Mouse (Mus musculus): Measurements from ENCODE around the gene Gldc.

Gene Gldc

DNA sequence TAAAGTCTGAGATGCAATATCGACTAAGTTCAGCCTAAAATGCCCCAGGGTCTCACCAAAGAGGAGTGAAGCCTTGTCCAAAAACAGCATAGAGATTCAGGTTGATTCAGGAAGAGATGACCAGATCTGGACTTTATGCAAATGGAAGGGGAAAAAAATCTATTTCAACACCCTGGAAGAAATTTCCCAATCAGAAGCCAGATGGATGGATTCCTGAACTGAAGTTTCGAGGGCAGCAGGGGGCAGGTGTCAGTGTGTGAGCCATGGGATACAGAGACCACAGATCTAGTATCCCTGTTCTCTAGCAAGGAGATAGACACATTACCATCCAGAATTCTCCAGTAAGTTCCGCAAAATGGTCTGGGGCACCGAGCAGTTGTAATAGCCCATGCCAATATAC is 17.0 kb downstream of the Gldc start:
- in situ Hi-C loops (cut with MboI, MseI) = no loop called here

DNA sequence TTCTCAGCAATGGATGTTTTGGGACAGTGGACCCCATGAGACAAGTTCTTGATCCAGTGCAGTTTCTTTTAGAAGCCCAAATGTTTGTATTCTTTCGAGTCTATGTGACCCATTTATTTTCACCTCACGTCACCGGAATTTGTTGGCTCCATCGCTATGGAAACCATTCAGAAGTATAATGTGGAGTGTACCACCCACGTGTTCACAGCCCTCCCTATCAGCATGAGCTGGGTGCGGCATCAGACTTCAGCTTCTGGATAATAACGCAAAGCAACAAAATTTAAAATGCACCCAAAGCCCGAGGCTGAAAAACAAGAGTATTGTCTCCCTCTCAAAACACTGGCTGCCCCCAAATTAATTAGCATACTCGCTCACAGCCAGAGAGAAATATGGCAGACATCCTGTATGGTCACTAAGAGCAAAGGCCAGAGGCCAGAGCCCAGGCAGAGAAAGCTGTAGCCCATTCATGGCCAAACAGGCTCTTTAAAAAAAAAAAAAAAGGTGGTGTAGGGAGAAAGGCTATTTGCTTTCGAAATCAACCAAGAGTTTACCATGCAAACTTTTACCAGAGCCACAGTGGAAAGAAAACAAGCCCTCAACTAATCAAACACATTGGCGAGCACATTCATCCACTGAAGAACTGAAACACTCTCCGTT is 18.1 kb downstream of the Gldc start:
- in situ Hi-C loops (cut with MboI, MseI) = no loop called here

DNA sequence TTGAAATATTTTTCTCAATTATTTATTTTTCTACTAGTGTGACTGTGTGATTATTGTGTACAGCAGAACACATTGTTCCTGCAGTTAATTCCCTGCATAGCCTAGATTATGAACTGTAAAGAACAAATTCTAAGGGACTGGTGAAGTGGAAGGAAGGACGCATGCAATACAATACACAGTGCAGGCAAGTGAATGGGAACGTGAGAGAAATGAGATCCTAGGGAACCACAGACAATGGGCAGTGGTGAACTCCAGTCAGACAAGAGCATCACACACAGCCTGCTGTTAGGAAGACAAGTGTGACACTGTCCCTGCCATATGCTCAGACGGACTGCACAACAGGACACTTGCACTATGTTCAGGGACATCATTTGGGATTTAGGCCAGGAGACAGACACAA is 21.5 kb downstream of the Gldc start:
- in situ Hi-C loops (cut with MboI, MseI) = no loop called here

GRCm38 (mm10) chr19:30151290-30151689 is 23.9 kb downstream of the Gldc start:
- in situ Hi-C loops (cut with MboI, MseI) = no loop called here

- in situ Hi-C loops (cut with MboI, MseI) = no loop called here
Observed at GRCm38 (mm10) chr19:30149238-30149805, 25.9 kb downstream of the Gldc start.

- in situ Hi-C loops (cut with MboI, MseI) = no loop called here
Observed at GRCm38 (mm10) chr19:30147306-30147705, 27.9 kb downstream of the Gldc start.

DNA sequence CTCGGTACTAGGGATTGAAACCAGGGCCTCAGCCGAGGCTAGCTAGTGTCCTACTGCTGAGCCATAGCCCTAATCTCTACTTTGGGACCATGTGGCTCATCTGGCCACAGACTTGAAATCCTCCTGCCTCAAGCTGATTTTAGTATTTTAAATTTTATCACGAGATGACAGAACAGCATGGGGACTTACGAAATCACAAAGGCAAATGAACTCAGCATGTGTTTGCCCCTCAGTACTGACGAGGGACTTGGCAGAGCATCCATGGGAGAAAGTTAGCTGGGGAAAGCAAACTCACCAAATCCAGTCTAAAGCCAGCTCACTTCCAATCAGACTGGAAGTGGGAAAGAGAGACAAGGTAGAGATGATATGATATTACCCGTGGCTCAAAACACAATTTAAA is 28.5 kb downstream of the Gldc start:
- in situ Hi-C loops (cut with MboI, MseI) = no loop called here

DNA sequence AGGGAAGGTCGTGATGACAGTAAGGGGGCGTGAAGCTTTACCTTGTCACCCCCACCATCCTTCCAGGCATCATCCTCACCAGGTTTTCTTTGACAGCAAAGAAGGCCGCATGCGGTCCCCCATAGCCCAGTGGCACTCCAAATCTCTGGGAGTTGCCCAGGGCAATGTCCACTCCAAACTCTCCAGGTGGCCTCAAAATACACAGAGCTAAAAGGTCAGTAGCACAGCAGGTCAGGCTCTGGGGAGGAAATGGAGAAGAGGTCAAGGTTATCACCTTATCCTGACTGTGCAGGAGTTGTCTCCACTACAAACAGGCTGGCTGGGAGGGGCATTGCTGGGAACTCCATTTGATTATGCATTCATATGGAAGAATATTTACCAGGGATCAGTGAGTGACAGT is 30.1 kb downstream of the Gldc start:
- in situ Hi-C loops (cut with MboI, MseI) = no loop called here

DNA sequence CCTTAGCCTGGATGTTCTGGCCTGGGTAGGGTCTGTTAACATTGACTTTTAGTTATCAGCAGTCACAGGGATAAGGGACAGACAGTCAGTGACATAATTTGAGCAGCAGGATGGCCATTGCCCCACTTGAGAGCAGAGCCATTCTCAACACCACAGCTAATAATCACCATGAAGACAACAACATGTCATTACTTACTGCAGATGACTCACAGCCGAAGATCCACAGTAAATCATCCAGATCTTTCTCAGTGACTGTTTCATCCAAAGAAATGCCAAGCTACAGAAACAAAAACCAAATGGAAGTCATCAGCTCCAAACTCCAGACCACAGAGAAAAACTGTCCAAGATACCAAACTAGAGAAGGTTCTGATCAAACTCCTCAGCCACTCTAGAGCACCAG is 38.9 kb downstream of the Gldc start:
- in situ Hi-C loops (cut with MboI, MseI) = no loop called here

GRCm38 (mm10) chr19:30128177-30128576 is 47.1 kb downstream of the Gldc start:
- in situ Hi-C loops (cut with MboI, MseI) = no loop called here

DNA sequence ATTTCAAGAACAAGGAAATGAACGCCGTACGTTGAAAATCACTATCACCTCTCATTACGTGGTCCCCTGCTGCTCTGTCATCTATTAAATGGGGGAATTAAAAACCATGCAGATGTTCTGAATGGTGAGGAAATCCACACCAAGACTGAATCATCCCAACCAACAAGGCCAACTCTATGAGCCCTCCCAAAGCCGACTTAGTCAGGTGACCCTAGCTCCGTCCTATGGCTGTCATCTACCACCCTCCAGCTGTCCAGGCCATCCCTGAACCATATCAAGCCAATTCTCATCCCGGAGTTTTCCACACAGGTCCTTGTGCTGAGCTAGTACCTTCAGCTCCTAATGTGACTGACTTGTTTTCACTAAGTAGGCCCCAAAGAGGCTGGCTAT is 49.6 kb downstream of the Gldc start:
- in situ Hi-C loops (cut with MboI, MseI) = no loop called here

DNA sequence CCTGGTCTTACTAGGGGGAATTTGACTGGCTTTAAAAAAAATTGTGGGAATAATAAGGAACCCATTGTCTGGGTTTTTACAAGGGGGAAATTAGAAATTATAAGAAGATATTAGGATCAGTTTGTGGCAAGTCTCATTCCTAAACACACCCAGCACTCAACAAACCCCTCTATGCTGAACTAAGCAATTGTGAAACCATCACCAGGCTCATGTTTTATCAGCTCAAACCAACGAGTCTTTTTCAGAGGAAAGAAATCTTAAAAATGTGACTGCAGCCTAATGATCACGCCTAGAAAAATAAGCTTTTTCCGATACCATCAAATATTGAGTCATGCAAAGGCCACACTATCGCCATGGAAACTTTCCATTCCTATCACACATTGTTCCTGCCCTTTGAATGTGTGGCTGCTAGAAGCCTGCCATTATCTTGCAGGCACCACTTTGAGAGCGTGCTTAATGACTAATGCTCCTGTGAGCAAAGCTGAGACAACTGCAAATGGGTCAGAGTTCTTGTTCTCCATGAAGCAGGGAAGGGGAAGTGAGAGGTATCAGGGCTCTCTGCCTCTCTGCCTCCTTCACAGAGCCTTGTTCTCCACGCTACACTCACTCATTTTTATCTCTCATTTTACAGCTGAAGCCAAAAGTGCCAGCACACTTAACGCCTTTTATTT is 50.1 kb downstream of the Gldc start:
- in situ Hi-C loops (cut with MboI, MseI) = loop anchor here (25.0 kb wide), 1 partner anchor 1538 kb away; no protein-coding TSS in a partner anchor

GRCm38 (mm10) chr19:30118344-30119312 is 56.6 kb downstream of the Gldc start:
- in situ Hi-C loops (cut with MboI, MseI) = loop anchor here (25.0 kb wide), 1 partner anchor 1531 kb away; no protein-coding TSS in a partner anchor

GRCm38 (mm10) chr19:30117775-30118174 is 57.5 kb downstream of the Gldc start:
- in situ Hi-C loops (cut with MboI, MseI) = loop anchor here (25.0 kb wide), 1 partner anchor 1530 kb away; no protein-coding TSS in a partner anchor

- in situ Hi-C loops (cut with MboI, MseI) = loop anchor here (25.0 kb wide), 1 partner anchor 1530 kb away; no protein-coding TSS in a partner anchor
Observed at GRCm38 (mm10) chr19:30117241-30117640, 58.0 kb downstream of the Gldc start.

DNA sequence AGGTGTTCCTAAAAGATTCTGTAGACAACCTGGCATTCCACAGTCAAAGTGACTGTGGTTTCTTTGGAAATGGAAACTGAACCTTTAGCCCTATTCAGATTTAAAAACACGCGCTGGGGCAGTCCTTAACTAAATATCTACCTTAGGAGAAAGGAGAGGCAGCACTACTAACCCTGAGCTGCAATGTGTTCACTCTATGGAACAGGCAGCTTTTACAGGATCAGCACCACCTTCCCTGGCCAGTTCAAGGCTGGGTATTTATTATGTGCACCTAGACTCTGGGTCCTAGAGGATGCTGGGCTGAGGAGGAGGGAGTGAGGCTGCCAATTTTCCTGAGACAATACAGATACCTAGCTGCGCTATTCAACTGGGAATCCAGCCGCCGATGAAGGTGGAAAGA is 59.6 kb downstream of the Gldc start:
- in situ Hi-C loops (cut with MboI, MseI) = loop anchor here (25.0 kb wide), 1 partner anchor 1528 kb away; no protein-coding TSS in a partner anchor

- in situ Hi-C loops (cut with MboI, MseI) = loop anchor here (25.0 kb wide), 1 partner anchor 1528 kb away; no protein-coding TSS in a partner anchor
Observed at GRCm38 (mm10) chr19:30114919-30115441, 60.2 kb downstream of the Gldc start.

- in situ Hi-C loops (cut with MboI, MseI) = loop anchor here (25.0 kb wide), 1 partner anchor 1526 kb away; no protein-coding TSS in a partner anchor
Observed at GRCm38 (mm10) chr19:30112961-30113688, 62.1 kb downstream of the Gldc start.

- in situ Hi-C loops (cut with MboI, MseI) = loop anchor here (25.0 kb wide), 1 partner anchor 1524 kb away; no protein-coding TSS in a partner anchor
Observed at GRCm38 (mm10) chr19:30111421-30111820, 63.8 kb downstream of the Gldc start.

DNA sequence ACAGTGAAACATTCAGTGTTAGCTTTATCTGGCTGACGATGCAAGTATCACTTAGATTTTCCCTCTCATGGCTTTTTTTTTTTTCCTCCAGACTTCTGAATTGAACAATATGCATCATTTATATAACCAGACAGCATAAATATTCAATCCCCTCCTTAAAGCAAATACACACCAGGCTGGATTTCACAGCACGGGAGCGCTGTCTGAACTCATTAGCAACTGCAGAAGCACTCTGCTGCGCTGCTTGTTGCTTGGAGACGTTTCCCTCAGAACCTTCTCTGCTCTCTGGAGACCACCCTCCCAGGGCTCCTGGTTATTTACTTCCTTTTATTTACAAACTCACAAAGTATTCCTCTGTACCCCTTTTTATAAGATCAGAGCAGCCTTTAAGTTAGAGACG is 66.1 kb downstream of the Gldc start:
- in situ Hi-C loops (cut with MboI, MseI) = loop anchor here (25.0 kb wide), 1 partner anchor 1522 kb away; no protein-coding TSS in a partner anchor
